ENCODE assay signal across 14 mouse cellular contexts in the genomic region with DNA sequence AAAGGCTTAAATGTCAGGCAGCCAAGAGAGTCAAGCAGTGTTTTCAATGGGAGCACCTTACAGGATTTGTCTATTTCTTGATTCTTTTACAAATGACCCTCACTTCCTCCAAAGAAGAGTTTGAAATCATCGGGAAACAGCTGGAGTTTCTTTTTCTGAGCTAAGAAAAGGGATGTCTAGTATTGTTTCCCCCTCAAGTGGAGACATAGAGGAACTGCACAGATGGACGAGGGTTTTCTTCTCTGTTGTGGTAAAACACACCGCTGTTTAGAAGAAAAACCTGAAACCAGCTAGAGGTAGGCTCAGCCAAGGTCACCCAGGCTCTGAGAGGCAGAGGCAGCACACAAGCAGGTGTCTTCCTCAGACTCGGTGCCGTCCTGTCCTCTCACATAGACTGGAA. TPM values are rescaled to one million over a fixed set of nuclear protein-coding genes. Genes with fewer than 3 reads are reported as not detected.
DNase-seq lines count a peak whose midpoint lies in the region; TF ChIP-seq lines count a peak whose summit lies in the region.
"Had no signal": no experiment of that assay in that cellular context is flagged by ENCODE, and none has a peak within 500 bp of the region (broad histone marks: within the 10 kb centered on the region; RNA-seq: fewer than 3 reads in every experiment).

No protein-coding gene starts in this region.

- no peak overlapping the region for H3K9ac ChIP-seq in heart, adult 2 months (ENCODE audit: low read depth, low read length)
- H3K9ac ChIP-seq in CH12.LX (ENCODE audit: insufficient read depth, low read depth), result no peak overlapping the region

- intact Hi-C loops in heart, adult 2 months (cut with DNase I), result no loop called here
- intact Hi-C loops in heart, postnatal 25 days (cut with DNase I), result no loop called here
- intact Hi-C loops in left cerebral cortex, postnatal 10 days (cut with DNase I), result no loop called here

- peak; percentile 37 for TF ChIP-seq RAD21 in CH12.LX (IDR thresholded peaks at IDR 0.05; ENCODE audit: low read depth, low read length)

- no peak for DNase-seq in heart, adult 2 months
- DNase-seq in heart, postnatal 25 days (ENCODE audit: low spot score), result no peak
- peak; percentile 17 to 24 for DNase-seq in kidney, postnatal 36 days
- no peak for DNase-seq in kidney, adult 11 months
- DNase-seq in CH12.LX (ENCODE audit: extremely low read depth), result peak; percentile 20
- DNase-seq in embryo, embryonic 10 days (ENCODE audit: low spot score), result peak; percentile 33
- no peak for DNase-seq in left cerebral cortex, postnatal 10 days (ENCODE audit: extremely low spot score in 1 of 2, low spot score in 2 of 2)
- DNase-seq in cerebellum, adult 2 months, result no peak
- DNase-seq: adrenal gland, adult 8-10 months; cerebellum, adult 8-10 months; gastrocnemius, postnatal 36 days; left cerebral cortex, postnatal 4 days; lung, postnatal 14 days; right cerebral cortex, postnatal 14 days had no signal

- in situ Hi-C loops in CH12.LX (cut with MboI; ENCODE audit: low pct_ligation_motif_present, low pct_unique_long_range_greater_than_20kb, low sequenced_read_pairs), result no loop called here

- TF ChIP-seq POLR2A in heart, adult 2 months (IDR thresholded peaks at IDR 0.05; ENCODE audit: insufficient read depth, low read depth, low read length), result no peak
- TF ChIP-seq POLR2A in CH12.LX (IDR thresholded peaks at IDR 0.05; ENCODE audit: low read depth, low read length), result no peak
- no peak for TF ChIP-seq POLR2A in cerebellum, adult 2 months (IDR thresholded peaks at IDR 0.05; ENCODE audit: borderline replicate concordance, insufficient read depth, low read length)

- TF ChIP-seq CTCF in heart, adult 2 months (IDR thresholded peaks at IDR 0.05), result peak; percentile 50
- peak; percentile 26 to 52; a peak in 2 of 4 replicates for TF ChIP-seq CTCF in CH12.LX (conservative IDR thresholded peaks at IDR 0.05 in 1 of 2, IDR thresholded peaks at IDR 0.05 in 1 of 2; ENCODE audit: low read depth in 2 of 2, low read length in 2 of 2)
- TF ChIP-seq CTCF in cerebellum, adult 2 months (IDR thresholded peaks at IDR 0.05; ENCODE audit: borderline replicate concordance, insufficient read depth, low read depth, low read length), result no peak

- no peak overlapping the region for H3K4me3 ChIP-seq in heart, adult 2 months
- H3K4me3 ChIP-seq in CH12.LX (replicated peaks in 1 of 3; ENCODE audit: low read depth in 2 of 3, low read length in 2 of 3, poor library complexity in 1 of 3), result no peak overlapping the region
- no peak overlapping the region for H3K4me3 ChIP-seq in cerebellum, adult 2 months (replicated peaks; ENCODE audit: insufficient read depth, low read depth, low read length)

- peak overlapping the region; percentile 36; the same call in 1 of the 2 replicates for H3K4me2 ChIP-seq in CH12.LX (ENCODE audit: insufficient read depth, low read depth, poor library complexity, severe bottlenecking)

- H3K79me2 ChIP-seq in heart, adult 2 months (replicated peaks; ENCODE audit: control insufficient read depth, insufficient read depth, low read length), result no peaks in the 10 kb centered on the region
- H3K79me2 ChIP-seq in CH12.LX (replicated peaks; ENCODE audit: control insufficient read depth, extremely low read depth, insufficient read depth, poor library complexity, severe bottlenecking), result no peaks in the 10 kb centered on the region

- H3K36me3 ChIP-seq in heart, adult 2 months (ENCODE audit: control insufficient read depth, insufficient read depth, low read length), result no peaks in the 10 kb centered on the region
- no peaks in the 10 kb centered on the region for H3K36me3 ChIP-seq in CH12.LX (replicated peaks in 1 of 2; ENCODE audit: control insufficient read depth in 1 of 2, insufficient read depth in 1 of 2, low read length in 1 of 2)

- WGBS in heart, adult 2 months, result 26% methylated on average over 5 of the region's 5 CpGs
- WGBS in cerebellum, adult 2 months, result 30% methylated on average over 5 of the region's 5 CpGs

- no peaks in the 10 kb centered on the region for H3K9me3 ChIP-seq in CH12.LX (replicated peaks; ENCODE audit: low read length)

- H3K27me3 ChIP-seq in heart, adult 2 months (ENCODE audit: control insufficient read depth, insufficient read depth, low read length), result no peaks in the 10 kb centered on the region
- H3K27me3 ChIP-seq in CH12.LX (replicated peaks), result no peaks in the 10 kb centered on the region
- no peaks in the 10 kb centered on the region for H3K27me3 ChIP-seq in cerebellum, adult 2 months (ENCODE audit: control insufficient read depth, insufficient read depth, low read length)

- no peak overlapping the region for H3K27ac ChIP-seq in heart, adult 2 months
- H3K27ac ChIP-seq in CH12.LX (ENCODE audit: insufficient read depth, low read depth), result no peak overlapping the region
- H3K27ac ChIP-seq in cerebellum, adult 2 months (ENCODE audit: insufficient read depth, low read length), result no peak overlapping the region

- dilution Hi-C loops in CH12.LX (cut with MboI; ENCODE audit: extremely low pct_ligation_motif_present, extremely low pct_unique_long_range_greater_than_20kb, low sequenced_read_pairs), result no loop called here

- no peak for TF ChIP-seq EP300 in heart, adult 2 months (IDR thresholded peaks at IDR 0.05; ENCODE audit: insufficient read depth, low read depth, low read length)
- TF ChIP-seq EP300 in CH12.LX (IDR thresholded peaks at IDR 0.05; ENCODE audit: low read length), result no peak

- H3K4me1 ChIP-seq in heart, adult 2 months (ENCODE audit: control insufficient read depth, insufficient read depth, low read length), result no peaks in the 10 kb centered on the region
- H3K4me1 ChIP-seq in CH12.LX (ENCODE audit: control insufficient read depth in 1 of 2, insufficient read depth in 2 of 2), result no peaks in the 10 kb centered on the region
- H3K4me1 ChIP-seq in cerebellum, adult 2 months (ENCODE audit: control insufficient read depth, insufficient read depth, low read length), result no peaks in the 10 kb centered on the region

TF ChIP-seq in CH12.LX, 34 proteins besides CTCF, POLR2A, EP300 and RAD21:
- TF ChIP-seq E2F4 (IDR thresholded peaks at IDR 0.05; ENCODE audit: insufficient replicate concordance, low read depth, low read length), result no peak
- no peak for TF ChIP-seq ZNF384 (IDR thresholded peaks at IDR 0.05; ENCODE audit: low read depth, low read length)
- TF ChIP-seq CHD2 (IDR thresholded peaks at IDR 0.05; ENCODE audit: low read length), result no peak
- TF ChIP-seq CHD1 (IDR thresholded peaks at IDR 0.05; ENCODE audit: low read depth, low read length), result no peak
- no peak for TF ChIP-seq MAX (IDR thresholded peaks at IDR 0.05; ENCODE audit: low read length)
- TF ChIP-seq ZKSCAN1 (IDR thresholded peaks at IDR 0.05; ENCODE audit: borderline replicate concordance, low read depth, low read length), result no peak
- TF ChIP-seq SMC3 (IDR thresholded peaks at IDR 0.05; ENCODE audit: low read depth, low read length), result peak; percentile 11; the same call in 1 of the 2 replicates

RNA-seq across cellular contexts. Expression of gene Wdr72, which starts 29.9 kb away (rescaled TPM):
- total RNA-seq in heart, adult 2 months (2021), result under 1 TPM; 0.23 to 0.25 TPM
- 0.03 and 0.18 TPM in 2 replicates for polyA plus RNA-seq in heart, adult 2 months (2012; rRNA removed)
- total RNA-seq in heart, postnatal 25 days (2021), result under 1 TPM; 0.36 to 0.48 TPM
- total RNA-seq in CH12.LX (2012; rRNA removed) (0.04 TPM in 2 replicates), CH12.LX (2014; rRNA removed) (not detected in 2 replicates)
- not detected in 2 replicates for polyA plus RNA-seq in CH12.LX (2012; ENCODE audit: insufficient read length, low read depth)
- not detected for total RNA-seq in left cerebral cortex, postnatal 10 days (2021)
- 0.18 and 0.24 TPM in 2 replicates for polyA plus RNA-seq in cerebellum, adult 2 months (2012; rRNA removed)
- total RNA-seq: gastrocnemius, postnatal 36 days had no signal

Comparison
In these comparisons a context has a peak if more than half of its experiments do, and no peak if none do; other contexts are left out.
1. DNase-seq: peak in kidney, postnatal 36 days (2 of 2), CH12.LX (single experiment) and embryo, embryonic 10 days (single experiment); none in heart, adult 2 months (0 of 2), heart, postnatal 25 days (single experiment), kidney, adult 11 months (single experiment), left cerebral cortex, postnatal 10 days (0 of 2) and cerebellum, adult 2 months (0 of 2).